Mouse (Mus musculus) intestine, postnatal 0 days (tissue): ENCODE measurements around the gene Fmo2. TPM values are rescaled to one million over a fixed set of nuclear protein-coding genes. Genes with fewer than 3 reads are reported as not detected.

Experiments used
- ATAC-seq: fragments of 200-750 bp; cut with Nextera tagmentation; 2 replicates; pipeline ENCODE4 v1.8.0; 2017; ENCODE audit warnings: mild to moderate bottlenecking, moderate TSS enrichment, moderate library complexity
- H3K27ac ChIP-seq: fragments of 300-500 bp; sonication (generic); 2 replicates; pipeline ENCODE4 v1.5.1; 2014; ENCODE audit warnings: mild to moderate bottlenecking, low read depth, low read length, moderate library complexity
- H3K27me3 ChIP-seq: fragments of 300-500 bp; sonication (generic); replicated peaks from 2 replicates; pipeline ENCODE4 v1.6.1; 2014; ENCODE audit warnings: low read length, mixed read lengths; ENCODE audit not compliant: control insufficient read depth, insufficient read depth
- H3K36me3 ChIP-seq: fragments of 300-500 bp; sonication (generic); 2 replicates; pipeline ENCODE4 v1.6.1; 2014; ENCODE audit warnings: mild to moderate bottlenecking, moderate library complexity; ENCODE audit not compliant: control insufficient read depth, insufficient read depth
- H3K4me1 ChIP-seq: fragments of 300-500 bp; sonication (generic); replicated peaks from 2 replicates; pipeline ENCODE4 v1.6.1; 2014; ENCODE audit warnings: antibody characterized with exemption, low read length, mixed read lengths; ENCODE audit not compliant: control insufficient read depth, insufficient read depth
- H3K4me2 ChIP-seq: fragments of 300-500 bp; sonication (generic); replicated peaks from 2 replicates; pipeline ENCODE4 v1.6.1; 2014; ENCODE audit warnings: low read depth, mild to moderate bottlenecking, moderate library complexity
- H3K4me3 ChIP-seq: fragments of 300-500 bp; sonication (generic); 2 replicates; pipeline ENCODE4 v1.5.1; 2014; ENCODE audit warnings: low read depth, low read length
- H3K9ac ChIP-seq: fragments of 300-500 bp; sonication (generic); 2 replicates; pipeline ENCODE4 v1.6.1; 2014; ENCODE audit warnings: mild to moderate bottlenecking, low read depth, low read length
- H3K9me3 ChIP-seq: fragments of 300-500 bp; sonication (generic); 2 replicates; pipeline ENCODE4 v1.6.1; 2016; ENCODE audit warnings: mixed run types; ENCODE audit not compliant: control insufficient read depth
- CTCF ChIP-seq: sonication (generic); IDR thresholded peaks from 2 replicates; pipeline ENCODE4 v1.5.1; 2016; ENCODE audit warnings: low read depth, mild to moderate bottlenecking, control low read depth, antibody characterized with exemption, moderate library complexity
- WGBS: fragments of 180-500 bp; shearing (Covaris S2); extraction: QIAGEN DNeasy Blood & Tissue Kit; methylation state at CpG from one replicate; pipeline ENCODE4 v1.1.7; 2014; 5-methylcytosine and 5-hydroxymethylcytosine counted together
- polyA plus RNA-seq: library from polyadenylated mRNA; unstranded; fragments of >200 nt; fragmentation: Nextera tagmentation; extraction: Ambion mirVana; gene quantifications from 2 replicates; pipeline ENCODE4 v1.2.1, GENCODE M21; 2015

Fmo2 gene
- polyA plus RNA-seq, 1 experiment from 2014 or later: 4.4 TPM

- 65% methylated on average over 11 of the region's 11 CpGs for WGBS
- H3K4me3 ChIP-seq: no peak overlapping the region
- 0 out of 2 replicates have a peak, but pooled peaks have one; percentile 33 for ATAC-seq
Observed at GRCm38 (mm10) chr1:162879595-162880369, 18.7 kb downstream of the Fmo2 start.

GRCm38 (mm10) chr1:162875091-162875490 lies 23.4 kb downstream of the Fmo2 start:
- ATAC-seq: no peak

More at GRCm38 (mm10) chr1:162879595-162880369, 18.7 kb downstream of the Fmo2 start:
- peak; percentile 75 for TF ChIP-seq CTCF
- no peaks in the 10 kb centered on the region for H3K9me3 ChIP-seq
- H3K27me3 ChIP-seq: no peaks in the 10 kb centered on the region
- no peak overlapping the region for H3K9ac ChIP-seq
- no peaks in the 10 kb centered on the region for H3K4me1 ChIP-seq
- H3K4me2 ChIP-seq: no peak overlapping the region
- H3K36me3 ChIP-seq: no peaks in the 10 kb centered on the region
- H3K27ac ChIP-seq: no peak overlapping the region

GRCm38 (mm10) chr1:162871701-162872311 lies 26.7 kb downstream of the Fmo2 start:
- no peak overlapping the region for H3K4me3 ChIP-seq
- no peak for TF ChIP-seq CTCF
- no peaks in the 10 kb centered on the region; the same call in 1 of the 2 replicates for H3K9me3 ChIP-seq
- H3K4me1 ChIP-seq: peaks cover 8% of the 10 kb centered on the region; the same call in 1 of the 2 replicates
- WGBS: 18% methylated on average over 9 of the region's 9 CpGs
- H3K36me3 ChIP-seq: no peaks in the 10 kb centered on the region
- H3K9ac ChIP-seq: no peak overlapping the region
- H3K27ac ChIP-seq: peak overlapping the region; percentile 67
- peak; percentile 39; the same call in 1 of the 2 replicates for ATAC-seq
- 0 out of 2 replicates have a peak overlapping the region, but pooled peaks have one; percentile 17 for H3K4me2 ChIP-seq
- H3K27me3 ChIP-seq: no peaks in the 10 kb centered on the region

More at GRCm38 (mm10) chr1:162875091-162875490, 23.4 kb downstream of the Fmo2 start:
- H3K9ac ChIP-seq: no peak overlapping the region
- no peak overlapping the region for H3K4me3 ChIP-seq
- H3K27me3 ChIP-seq: no peaks in the 10 kb centered on the region
- no peak overlapping the region for H3K4me2 ChIP-seq
- no peak overlapping the region for H3K27ac ChIP-seq
- peaks cover 8% of the 10 kb centered on the region; the same call in 1 of the 2 replicates for H3K4me1 ChIP-seq
- no peak for TF ChIP-seq CTCF
- H3K9me3 ChIP-seq: no peaks in the 10 kb centered on the region
- no peaks in the 10 kb centered on the region for H3K36me3 ChIP-seq
- WGBS: 27% methylated on average over 3 of the region's 3 CpGs

GRCm38 (mm10) chr1:162870978-162871377 lies 27.5 kb downstream of the Fmo2 start:
- no peak for TF ChIP-seq CTCF
- Histone ChIP-seq H3K36me3 (no peaks in the 10 kb centered on the region), H3K27me3 (no peaks in the 10 kb centered on the region), H3K9me3 (no peaks in the 10 kb centered on the region; the same call in 1 of the 2 replicates), H3K27ac (peak overlapping the region; percentile 67; the same call in 1 of the 2 replicates), H3K4me1 (peaks cover 8% of the 10 kb centered on the region; the same call in 1 of the 2 replicates), H3K4me3 (no peak overlapping the region), H3K9ac (no peak overlapping the region), H3K4me2 (no peak overlapping the region)
- peak; percentile 79 for ATAC-seq
- 34% methylated on average over 7 of the region's 7 CpGs for WGBS

- TF ChIP-seq CTCF: no peak
- Histone ChIP-seq H3K36me3 (no peaks in the 10 kb centered on the region), H3K4me1 (peaks cover 11% of the 10 kb centered on the region; the same call in 1 of the 2 replicates), H3K9ac (no peak overlapping the region), H3K27me3 (no peaks in the 10 kb centered on the region), H3K27ac (no peak overlapping the region), H3K4me3 (no peak overlapping the region), H3K9me3 (no peaks in the 10 kb centered on the region; the same call in 1 of the 2 replicates), H3K4me2 (no peak overlapping the region)
- ATAC-seq: no peak
- 71% methylated on average over 4 of the region's 4 CpGs for WGBS
Observed at GRCm38 (mm10) chr1:162867396-162867795, 31.1 kb downstream of the Fmo2 start.

- Histone ChIP-seq H3K27me3 (no peaks in the 10 kb centered on the region), H3K9me3 (no peaks in the 10 kb centered on the region; the same call in 1 of the 2 replicates), H3K4me1 (peaks cover 3% of the 10 kb centered on the region; the same call in 1 of the 2 replicates), H3K27ac (no peak within 1 kb of the TSS), H3K4me2 (no peak within 1 kb of the TSS), H3K4me3 (no peak within 1 kb of the TSS), H3K9ac (no peak within 1 kb of the TSS), H3K36me3 (no peaks in the 10 kb centered on the region)
- no peak for TF ChIP-seq CTCF
- no peak for ATAC-seq
- WGBS: 28% methylated on average over 7 of the region's 7 CpGs
Observed at GRCm38 (mm10) chr1:162866280-162866681, 32.2 kb downstream of the Fmo2 start, which contains the start of gene Fmo1. TSS of gene Fmo1 (minus strand) at chr1:162866610.
